In genomic region chr16:38090341-38091005, GRCm38 (mm10) we compare ENCODE assay signal across 8 mouse cellular contexts. TPM values are rescaled to one million over a fixed set of nuclear protein-coding genes. Genes with fewer than 3 reads are reported as not detected.
DNase-seq lines count a peak whose midpoint lies in the region; ATAC-seq lines count a peak whose summit lies in the region.

No protein-coding gene starts in this region.

- peak overlapping the region; percentile 100 for H3K27ac ChIP-seq in hindbrain, embryonic 14.5 days

- no peaks in the 10 kb centered on the region for H3K27me3 ChIP-seq in hindbrain, embryonic 14.5 days (ENCODE audit: control insufficient read depth, insufficient read depth, low read length)

- H3K4me3 ChIP-seq in hindbrain, embryonic 14.5 days (replicated peaks; ENCODE audit: low read length) = peak overlapping the region; percentile 97

- peak overlapping the region; percentile 99 for H3K9ac ChIP-seq in hindbrain, embryonic 14.5 days

- WGBS in hindbrain, embryonic 14.5 days = under 1% methylated on average over 17 of the region's 17 CpGs

- peaks cover 37% of the 10 kb centered on the region for H3K4me1 ChIP-seq in hindbrain, embryonic 14.5 days (replicated peaks; ENCODE audit: control insufficient read depth, insufficient read depth, low read length)

- peak; percentile 27 to 83 for DNase-seq in adrenal gland, adult (ENCODE audit: inconsistent age in 2 of 2, low spot score in 1 of 2)
- DNase-seq in adrenal gland, adult 8-10 months = no peak
- DNase-seq in right cerebral cortex, postnatal 4 days = peak; percentile 17
- no peak for DNase-seq in right cerebral cortex, postnatal 36 days (ENCODE audit: low spot score in 2 of 2)
- DNase-seq in hindbrain, embryonic 14.5 days (ENCODE audit: low spot score) = peak; percentile 32
- peak; percentile 15 for DNase-seq in mesoderm, embryonic 11.5 days (ENCODE audit: low read depth, low spot score)
- peak; percentile 24 for DNase-seq in yolk sac, embryonic 10.5 days (ENCODE audit: low spot score)

- ATAC-seq in hindbrain, embryonic 14.5 days (ENCODE audit: low FRiP score) = no peak
- ATAC-seq in megakaryocyte progenitor cell, adult 5-6 weeks (replicated peaks; ENCODE audit: poor library complexity) = no peak

- H3K36me3 ChIP-seq in hindbrain, embryonic 14.5 days (replicated peaks; ENCODE audit: control insufficient read depth, insufficient read depth) = 0 out of 2 replicates have a peak, but pooled peaks cover 3% of the 10 kb centered on the region

- H3K9me3 ChIP-seq in hindbrain, embryonic 14.5 days (ENCODE audit: control insufficient read depth, low read length) = no peaks in the 10 kb centered on the region

- H3K4me2 ChIP-seq in hindbrain, embryonic 14.5 days (replicated peaks) = peak overlapping the region; percentile 68

RNA-seq across cellular contexts. Expression of gene Gsk3b, which starts 1.7 kb away (rescaled TPM):
- total RNA-seq in adrenal gland, adult 8-10 months (2022) = 10 to 100 TPM; 67.6 to 79.6 (median 72.0) TPM
- 164 and 171 TPM in 2 replicates for polyA plus RNA-seq in hindbrain, embryonic 14.5 days (2014; fragmentation: Nextera tagmentation; extraction: Ambion mirVana)
- 43.8 and 49.7 TPM in 2 replicates for total RNA-seq in megakaryocyte progenitor cell, adult 5-6 weeks (2015)
- total RNA-seq in megakaryocyte progenitor cell, adult 5-6 weeks (2017) = 20.1 and 23.5 TPM in 2 replicates

Comparison
In these comparisons a context has a peak if more than half of its experiments do, and no peak if none do; other contexts are left out.
1. DNase-seq: peak in adrenal gland, adult (2 of 2), right cerebral cortex, postnatal 4 days (single experiment), hindbrain, embryonic 14.5 days (single experiment), mesoderm, embryonic 11.5 days (single experiment) and yolk sac, embryonic 10.5 days (single experiment); none in adrenal gland, adult 8-10 months (single experiment) and right cerebral cortex, postnatal 36 days (0 of 2).